Mouse (Mus musculus) CD4-positive, CD25-positive, alpha-beta regulatory T cell, adult 4 months (primary cell): Measurements from ENCODE around the gene Ppp1r10. TPM values are rescaled to one million over a fixed set of nuclear protein-coding genes. Genes with fewer than 3 reads are reported as not detected.

ENCODE experiments used
- ATAC-seq: one replicate; pipeline ENCODE4 v1.8.0; 2017
- polyA plus RNA-seq, 2 experiments: library from polyadenylated mRNA; unstranded; fragments of 100-300 nt; shearing (Covaris generic); gene quantifications; one replicate each; pipeline ENCODE4 v1.2.1; 2017

The Ppp1r10 gene
- polyA plus RNA-seq, 2 experiments from 2014 or later, result 44.9 to 53.5 TPM

DNA sequence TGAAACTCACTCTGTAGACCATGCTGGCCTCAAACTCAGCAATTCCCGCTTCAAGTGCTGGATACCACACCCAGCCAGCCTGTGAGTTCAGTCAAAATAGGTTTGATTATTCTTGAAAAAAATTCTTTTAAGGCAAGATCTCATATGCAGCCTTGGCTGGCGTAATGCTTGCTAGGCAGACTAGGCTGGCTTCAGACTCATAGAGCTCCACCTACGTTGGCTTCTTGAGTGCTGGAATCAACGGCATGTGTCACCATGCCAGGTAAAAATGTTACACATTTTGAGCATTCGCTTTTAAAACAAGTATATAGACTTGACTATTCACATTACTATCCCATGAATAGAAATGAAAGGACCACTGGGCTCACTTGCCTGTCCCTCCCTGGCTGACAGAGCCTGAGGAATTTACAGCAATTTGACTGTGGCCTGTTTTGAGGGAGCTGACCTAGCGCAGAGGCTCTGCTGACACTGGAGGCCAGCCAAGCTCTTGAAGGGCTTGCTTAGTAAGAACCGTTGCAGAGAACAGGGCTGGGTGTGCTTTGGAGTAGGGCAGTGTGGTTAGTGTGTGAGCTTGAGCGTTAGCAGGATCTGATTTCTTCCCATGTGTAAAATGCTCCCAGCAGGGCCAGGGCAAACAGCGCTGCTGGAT is 12.8 kb upstream of the Ppp1r10 start:
- ATAC-seq, result no peak

GRCm38 (mm10) chr17:35903992-35904355 is 12.3 kb upstream of the Ppp1r10 start:
- no peak for ATAC-seq

DNA sequence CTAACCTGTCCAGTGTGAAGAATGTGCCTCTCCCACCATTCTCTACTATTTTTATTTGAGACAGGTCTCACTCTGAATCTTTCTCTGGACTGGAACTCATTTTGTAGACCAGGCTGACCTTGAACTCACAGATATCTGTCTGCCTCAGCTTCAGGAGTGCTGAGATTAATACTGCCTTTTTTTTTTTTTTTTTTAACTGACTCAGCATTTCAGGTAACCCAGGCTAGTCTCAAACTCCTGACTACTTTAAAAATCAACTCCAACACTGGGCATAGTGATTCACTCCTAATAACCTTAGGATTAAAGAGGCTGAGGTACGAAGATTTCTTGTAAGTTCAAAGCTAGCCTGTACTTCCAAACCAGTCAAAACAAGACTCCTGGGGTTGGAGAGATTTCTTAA is 10.6 kb upstream of the Ppp1r10 start:
- no peak for ATAC-seq

DNA sequence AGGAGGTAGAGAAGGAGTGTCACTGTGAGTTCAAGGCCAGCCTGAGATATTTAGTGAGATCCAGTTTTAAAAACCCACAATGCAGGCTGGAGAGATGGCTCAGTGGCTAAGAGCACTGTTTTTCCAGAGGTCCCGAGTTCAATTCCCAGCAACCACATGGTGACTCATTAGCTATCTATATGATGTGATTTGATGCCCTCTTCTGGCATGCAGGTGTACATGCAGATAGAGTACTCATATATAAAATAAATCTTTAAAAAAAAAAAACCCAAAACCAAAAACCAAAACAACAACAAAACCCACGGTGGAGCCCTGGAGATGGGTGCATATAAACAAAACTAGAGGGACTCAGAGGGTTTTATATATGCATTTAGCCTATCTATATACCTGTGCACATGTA is 8.6 kb upstream of the Ppp1r10 start:
- no peak for ATAC-seq

- peak; percentile 38 for ATAC-seq
These were observed 6.9 kb upstream of the Ppp1r10 start for GRCm38 (mm10) chr17:35909186-35909918.

GRCm38 (mm10) chr17:35909919-35910369 is 6.3 kb upstream of the Ppp1r10 start, which contains the start of gene Atat1:
TSS of gene Atat1 (minus strand) at chr17:35910075.
- ATAC-seq, result peak; percentile 91

DNA sequence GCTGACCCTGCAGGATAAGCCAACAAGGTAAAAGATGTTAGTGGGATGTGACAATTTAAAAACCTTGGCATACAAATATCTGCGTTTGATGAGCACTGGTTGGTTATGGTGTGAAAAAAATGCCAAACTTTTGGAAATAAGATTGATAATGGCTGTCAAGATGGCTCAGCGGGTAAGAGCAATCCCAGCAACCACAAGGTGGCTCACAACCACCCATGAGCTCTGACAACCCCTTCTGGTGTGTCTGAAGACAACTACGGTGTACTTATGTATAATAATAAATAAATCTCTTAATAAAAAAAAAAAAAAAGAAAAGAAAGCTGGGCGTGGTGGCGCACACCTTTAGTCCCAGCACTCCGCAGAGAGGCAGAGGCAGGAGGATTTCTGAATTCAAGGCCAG is 1.3 kb upstream of the Ppp1r10 start:
- ATAC-seq, result no peak

DNA sequence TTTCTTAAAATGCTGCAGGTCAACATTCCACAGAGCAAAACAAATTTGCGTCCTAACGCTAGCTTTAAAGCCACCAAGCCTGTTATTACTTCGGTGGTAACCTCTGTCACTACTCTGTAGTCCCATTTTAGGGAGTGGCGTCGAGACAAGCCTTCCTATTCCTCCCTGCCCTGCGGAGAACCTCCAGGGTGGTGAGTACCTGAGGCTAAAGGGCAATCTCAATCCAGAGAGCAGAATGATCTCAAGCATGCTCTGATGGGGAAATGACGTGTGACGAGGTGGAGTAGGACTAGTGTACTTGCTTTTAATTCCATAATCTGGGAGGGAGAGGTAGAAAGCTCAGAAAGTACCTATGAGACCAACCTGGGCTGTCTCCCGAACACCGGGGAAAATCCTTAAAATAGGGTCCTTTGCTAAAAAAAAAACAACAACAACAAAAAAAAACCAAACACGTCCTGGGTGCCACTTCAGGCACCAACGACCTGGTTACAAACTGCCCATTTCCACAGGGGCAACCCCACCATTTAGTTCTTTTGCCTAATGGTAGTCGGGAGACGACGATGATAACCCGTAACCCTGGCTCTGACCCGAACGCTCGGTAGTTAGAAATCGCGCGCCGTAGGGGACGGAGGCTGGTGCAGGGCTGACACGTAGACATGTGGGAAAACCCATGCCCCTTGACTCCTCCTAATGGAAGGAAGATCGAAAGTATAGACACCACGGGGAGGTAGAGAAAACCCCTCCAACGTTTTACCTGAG is 517 bp upstream of the Ppp1r10 start:
- ATAC-seq, result no peak

DNA sequence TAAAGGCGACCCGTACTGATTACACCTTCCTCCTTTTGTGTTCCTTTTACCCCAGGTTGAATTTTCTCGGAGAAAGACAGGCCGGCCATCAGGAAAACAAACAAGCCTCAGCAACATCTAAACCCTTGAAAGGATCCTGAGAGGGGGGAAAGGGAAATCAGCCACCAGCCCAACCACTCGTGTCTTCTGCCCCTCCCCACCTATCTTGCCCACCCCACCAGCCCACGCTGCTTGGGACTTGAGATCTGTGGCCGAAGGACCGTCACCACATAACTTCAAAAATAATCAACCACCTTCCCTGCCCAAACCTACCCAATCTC is 869 bp downstream of the Ppp1r10 start:
- no peak for ATAC-seq

- ATAC-seq, result no peak
These were observed 1.4 kb downstream of the Ppp1r10 start for GRCm38 (mm10) chr17:35917463-35918251.

DNA sequence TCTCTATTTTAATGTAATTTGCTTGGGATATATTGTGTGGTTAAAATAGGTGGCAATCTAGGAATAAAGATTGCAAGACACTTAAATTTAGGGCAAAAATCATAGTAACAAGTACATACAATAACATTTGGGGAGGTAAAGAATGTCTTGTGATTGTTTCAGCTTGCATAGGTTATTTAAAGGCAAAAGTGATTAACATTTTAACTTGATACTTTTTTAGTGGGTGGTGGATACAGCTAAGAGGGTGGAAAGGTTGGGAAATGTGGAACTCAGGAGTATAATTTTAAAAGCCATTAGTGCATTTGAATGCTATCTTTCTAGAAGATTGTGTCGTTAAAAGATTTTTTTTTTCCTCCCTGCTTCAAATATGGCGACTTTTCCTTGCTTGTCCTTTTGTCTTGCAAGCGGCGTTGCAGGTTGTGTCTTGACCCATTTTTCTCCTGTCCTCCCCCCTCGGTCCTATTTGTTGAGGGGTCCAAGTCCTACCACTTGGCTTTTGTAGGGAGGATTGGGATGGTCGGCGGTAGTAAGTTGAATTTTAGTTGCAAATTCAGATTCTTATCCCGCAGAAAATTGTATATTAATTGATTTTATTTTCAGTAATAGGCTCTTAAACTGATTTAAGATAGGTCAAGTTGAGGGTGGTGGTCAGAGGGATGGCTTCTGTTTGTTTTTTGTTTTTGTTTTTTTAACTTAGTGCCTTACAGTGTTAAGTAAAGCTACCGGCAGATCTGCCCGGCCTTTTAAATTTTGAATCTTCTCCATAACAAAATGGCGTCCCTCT is 2.2 kb downstream of the Ppp1r10 start:
- ATAC-seq, result no peak

- peak; percentile 56 for ATAC-seq
These were observed 3.0 kb downstream of the Ppp1r10 start for GRCm38 (mm10) chr17:35919060-35919715.

DNA sequence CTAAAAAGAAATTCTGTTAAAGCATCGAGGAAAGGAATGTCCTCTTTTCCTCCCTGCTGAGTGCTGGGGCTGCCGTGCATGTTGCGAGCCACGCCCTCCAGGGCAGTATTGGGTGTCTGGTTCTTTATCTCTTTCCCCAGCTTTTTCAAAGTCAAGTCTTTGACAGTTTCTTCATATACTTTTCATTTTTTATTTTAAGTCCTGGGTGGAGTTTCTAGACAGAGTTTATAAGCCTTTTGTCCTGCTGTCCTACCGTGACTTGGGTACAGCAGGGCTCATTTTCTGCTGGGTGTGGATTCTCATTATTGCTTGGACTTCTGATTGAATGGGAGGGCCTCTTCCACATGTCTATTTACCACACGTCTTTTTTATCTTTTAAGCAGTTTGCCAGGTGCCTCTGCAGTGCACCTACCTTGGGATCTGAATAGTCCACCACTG is 3.6 kb downstream of the Ppp1r10 start:
- no peak for ATAC-seq

DNA sequence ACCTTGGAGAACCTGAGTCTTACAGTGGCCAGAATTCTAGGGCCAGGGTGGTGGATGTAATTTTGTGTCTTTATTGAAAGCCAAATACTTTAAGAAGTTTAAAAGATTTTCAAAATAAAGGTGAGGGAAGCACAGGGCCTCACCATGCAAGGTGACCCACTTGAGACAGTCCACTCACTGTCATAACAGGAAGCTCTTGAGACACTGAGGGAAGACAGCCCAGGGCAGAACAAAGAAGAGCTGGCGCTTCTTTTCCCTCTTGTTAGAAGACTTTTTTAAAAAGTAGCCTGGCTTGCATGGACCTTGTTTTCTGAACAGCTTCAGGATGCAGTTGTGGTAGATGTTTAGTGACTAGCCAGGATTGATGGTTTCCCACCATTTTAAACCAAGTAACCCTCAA is 4.2 kb downstream of the Ppp1r10 start:
- no peak for ATAC-seq

DNA sequence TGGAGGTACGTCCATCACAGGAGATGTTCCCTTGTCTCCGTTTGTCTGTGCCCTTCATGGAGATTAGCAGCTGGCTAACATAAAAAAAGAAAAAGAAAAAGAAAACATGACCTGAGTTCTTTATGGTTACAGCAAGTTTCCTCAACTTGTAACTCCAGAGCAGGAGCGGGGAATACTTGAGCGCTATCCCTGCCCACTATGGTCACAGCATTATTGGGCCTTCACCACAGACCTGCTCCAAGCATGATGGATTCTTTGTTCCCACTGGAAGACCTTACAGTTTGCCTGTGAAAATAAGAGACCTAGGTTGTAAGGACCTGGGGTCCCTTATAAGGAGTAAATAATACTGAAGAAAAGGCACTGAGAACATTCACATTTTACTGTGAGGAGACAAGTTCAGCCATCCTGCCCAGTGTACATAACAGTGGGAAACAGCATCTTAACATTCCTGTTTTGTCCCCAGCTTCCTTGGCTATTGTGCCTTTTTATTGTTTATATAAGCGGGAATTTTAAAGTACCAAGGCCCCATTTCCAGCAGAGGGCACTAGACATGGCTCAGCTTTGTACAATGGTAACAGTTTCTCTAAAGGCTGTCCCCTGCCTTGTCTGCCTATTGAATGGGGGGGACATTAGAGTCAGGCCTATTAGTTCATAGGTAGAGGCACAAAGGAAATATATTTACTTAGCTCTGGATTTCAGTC is 4.8 kb downstream of the Ppp1r10 start:
- ATAC-seq, result no peak

DNA sequence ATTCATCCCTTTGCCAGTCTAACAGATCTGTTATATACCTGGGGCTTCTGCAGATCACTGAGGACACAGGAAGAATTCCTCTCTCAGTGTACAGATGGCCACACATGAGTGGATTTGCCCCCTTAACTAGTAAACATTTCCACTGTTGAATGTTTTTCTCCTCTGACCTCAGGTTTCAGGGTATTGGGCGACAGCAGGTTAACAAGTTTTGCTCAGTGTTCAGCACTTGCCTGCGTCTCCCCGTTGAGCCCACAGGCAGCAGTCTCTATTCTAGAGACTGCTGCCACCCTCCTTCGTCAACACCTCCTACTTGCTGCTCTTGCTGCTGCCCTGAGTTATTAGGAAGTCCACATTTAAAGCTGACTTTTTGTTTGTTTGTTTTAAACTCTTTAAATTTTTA is 5.5 kb downstream of the Ppp1r10 start:
- no peak for ATAC-seq

DNA sequence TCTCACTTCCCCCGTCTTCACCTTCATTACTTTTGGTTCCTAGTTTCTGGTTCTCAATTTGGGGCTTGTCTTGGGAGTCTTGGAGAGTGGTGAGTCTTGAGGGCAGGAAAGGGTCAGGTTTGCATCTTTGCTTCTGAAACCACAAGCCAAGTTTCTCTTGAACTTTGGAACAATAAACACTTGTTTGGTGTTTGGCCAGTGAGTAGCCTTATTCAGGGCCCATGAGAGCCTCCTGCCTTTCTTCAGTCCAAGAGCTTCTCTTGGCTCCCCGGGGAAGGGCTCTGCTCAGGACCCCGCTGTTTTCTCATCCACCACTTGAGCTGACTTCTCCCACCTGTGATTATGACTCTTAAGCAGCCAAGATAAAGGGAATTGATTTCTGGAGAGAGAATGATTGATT is 6.3 kb downstream of the Ppp1r10 start:
- ATAC-seq, result no peak

DNA sequence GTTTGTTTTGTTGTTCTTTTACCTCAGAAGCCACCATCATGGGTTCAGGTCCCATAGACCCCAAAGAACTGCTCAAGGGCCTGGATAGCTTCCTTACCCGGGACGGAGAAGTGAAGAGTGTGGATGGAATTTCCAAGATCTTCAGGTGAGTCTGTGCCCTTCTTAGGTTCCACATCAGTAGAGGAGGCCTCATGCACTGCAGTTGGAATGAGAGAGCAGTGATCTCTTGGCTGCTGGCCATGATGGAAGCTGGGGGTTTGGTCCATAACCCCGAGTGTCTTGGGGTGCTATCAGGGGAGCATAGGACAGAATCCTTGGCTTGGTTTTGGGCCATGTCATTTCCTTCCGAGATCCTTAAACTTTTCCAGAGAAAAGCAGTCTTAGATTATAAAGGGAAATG is 7.0 kb downstream of the Ppp1r10 start:
- ATAC-seq, result no peak

GRCm38 (mm10) chr17:35927471-35927870 is 11.2 kb downstream of the Ppp1r10 start:
- ATAC-seq, result no peak

- ATAC-seq, result no peak
These were observed 13.3 kb downstream of the Ppp1r10 start for GRCm38 (mm10) chr17:35929534-35929933.

DNA sequence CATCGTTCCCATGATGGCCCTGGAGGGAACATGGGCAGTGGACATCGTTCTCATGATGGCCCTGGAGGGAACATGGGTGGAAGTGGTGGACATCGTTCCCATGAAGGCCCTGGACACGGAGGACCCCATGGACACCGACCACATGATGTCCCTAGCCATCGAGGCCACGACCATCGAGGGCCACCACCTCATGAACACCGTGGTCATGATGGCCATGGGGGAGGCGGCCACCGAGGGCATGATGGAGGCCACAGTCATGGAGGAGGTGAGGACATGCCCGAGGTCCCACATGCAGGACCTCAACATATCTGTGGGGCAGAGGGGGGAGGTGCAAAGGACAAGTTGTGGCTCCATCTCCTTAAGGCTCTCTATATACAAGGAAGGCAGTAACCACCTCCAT is 14.4 kb downstream of the Ppp1r10 start:
- no peak for ATAC-seq
